Mouse (Mus musculus) lung, embryonic 14.5 days (tissue): ENCODE measurements around the gene Lamc2. TPM values are rescaled to one million over a fixed set of nuclear protein-coding genes. Genes with fewer than 3 reads are reported as not detected.

ENCODE experiments used
- ATAC-seq: fragments of 200-750 bp; cut with Nextera tagmentation; 2 replicates; pipeline ENCODE4 v1.8.0; 2017; ENCODE audit warnings: mild to moderate bottlenecking, moderate TSS enrichment, moderate library complexity; ENCODE audit not compliant: insufficient read depth
- DNase-seq: peaks from one replicate; pipeline ENCODE4 v3.0.0-alpha.2; 2015
- H3K27ac ChIP-seq: fragments of 300-500 bp; sonication (generic); 2 replicates; pipeline ENCODE4 v1.5.1; 2014; ENCODE audit warnings: low read depth, mild to moderate bottlenecking, moderate library complexity
- H3K27me3 ChIP-seq: fragments of 300-500 bp; sonication (generic); 2 replicates; pipeline ENCODE4 v1.6.1; 2014; ENCODE audit warnings: low read length, control low read depth; ENCODE audit not compliant: insufficient read depth
- H3K36me3 ChIP-seq: fragments of 300-500 bp; sonication (generic); 2 replicates; pipeline ENCODE4 v1.6.1; 2014; ENCODE audit warnings: control low read depth; ENCODE audit not compliant: insufficient read depth
- H3K4me1 ChIP-seq: fragments of 300-500 bp; sonication (generic); 2 replicates; pipeline ENCODE4 v1.6.1; 2014; ENCODE audit warnings: antibody characterized with exemption, control low read depth; ENCODE audit not compliant: insufficient read depth
- H3K4me2 ChIP-seq: fragments of 300-500 bp; sonication (generic); 2 replicates; pipeline ENCODE4 v1.6.1; 2014; ENCODE audit warnings: mild to moderate bottlenecking
- H3K4me3 ChIP-seq: fragments of 300-500 bp; sonication (generic); 2 replicates; pipeline ENCODE4 v1.5.1; 2014; ENCODE audit warnings: low read depth, low read length
- H3K9ac ChIP-seq: fragments of 300-500 bp; sonication (generic); 2 replicates; pipeline ENCODE4 v1.6.1; 2014
- H3K9me3 ChIP-seq: fragments of 300-500 bp; sonication (generic); 2 replicates; pipeline ENCODE4 v1.6.1; 2016; ENCODE audit warnings: low read depth, low read length, control low read depth
- CTCF ChIP-seq: IDR thresholded peaks from 2 replicates; pipeline ENCODE4 v1.5.1; 2016; ENCODE audit warnings: antibody characterized with exemption, low read depth
- WGBS: fragments of 180-500 bp; shearing (Covaris S2); extraction: QIAGEN DNeasy Blood & Tissue Kit; methylation state at CpG from one replicate; pipeline ENCODE4 v1.1.7; 2014; 5-methylcytosine and 5-hydroxymethylcytosine counted together
- polyA plus RNA-seq: library from polyadenylated mRNA; unstranded; fragments of >200 nt; fragmentation: Nextera tagmentation; extraction: Ambion mirVana; gene quantifications from 2 replicates; pipeline ENCODE4 v1.2.1, GENCODE M21; 2014

Lamc2 gene
- polyA plus RNA-seq, 1 experiment from 2014 or later, result 55.9 TPM

- WGBS, result 77% methylated on average over 11 of the region's 11 CpGs
- Histone ChIP-seq H3K27ac (no peak overlapping the region), H3K36me3 (no peaks in the 10 kb centered on the region), H3K27me3 (no peaks in the 10 kb centered on the region), H3K4me3 (no peak overlapping the region), H3K4me1 (peaks cover 17% of the 10 kb centered on the region), H3K9me3 (no peaks in the 10 kb centered on the region), H3K4me2 (no peak overlapping the region), H3K9ac (no peak overlapping the region)
- no peak for ATAC-seq
- TF ChIP-seq CTCF, result no peak
- no peak for DNase-seq
Measured at GRCm38 (mm10) chr1:153129992-153130713, 56.1 kb downstream of the Lamc2 start.

- Histone ChIP-seq H3K9ac (no peak overlapping the region), H3K4me1 (peaks cover 8% of the 10 kb centered on the region), H3K4me3 (no peak overlapping the region), H3K27ac (no peak overlapping the region), H3K36me3 (no peaks in the 10 kb centered on the region), H3K9me3 (no peaks in the 10 kb centered on the region), H3K27me3 (no peaks in the 10 kb centered on the region), H3K4me2 (no peak overlapping the region)
- no peak for DNase-seq
- no peak for TF ChIP-seq CTCF
- WGBS, result 74% methylated on average over 8 of the region's 8 CpGs
- no peak for ATAC-seq
Measured at GRCm38 (mm10) chr1:153128780-153129179, 57.5 kb downstream of the Lamc2 start.

- Histone ChIP-seq H3K9me3 (no peaks in the 10 kb centered on the region), H3K9ac (no peak overlapping the region), H3K36me3 (no peaks in the 10 kb centered on the region), H3K4me1 (no peaks in the 10 kb centered on the region), H3K27me3 (no peaks in the 10 kb centered on the region), H3K27ac (no peak overlapping the region), H3K4me2 (no peak overlapping the region), H3K4me3 (no peak overlapping the region)
- DNase-seq, result no peak
- no peak for TF ChIP-seq CTCF
- no peak for ATAC-seq
- 57% methylated on average over 4 of the region's 4 CpGs for WGBS
Measured at GRCm38 (mm10) chr1:153127622-153128021, 58.6 kb downstream of the Lamc2 start.

- no peaks in the 10 kb centered on the region for H3K27me3 ChIP-seq
- 71% methylated on average over 15 of the region's 15 CpGs for WGBS
- H3K4me2 ChIP-seq, result no peak overlapping the region
- no peaks in the 10 kb centered on the region for H3K36me3 ChIP-seq
- no peak for TF ChIP-seq CTCF
- DNase-seq (no peak), ATAC-seq (no peak)
- H3K9me3 ChIP-seq, result no peaks in the 10 kb centered on the region
- no peak overlapping the region for H3K4me3 ChIP-seq
- no peak overlapping the region for H3K27ac ChIP-seq
- H3K9ac ChIP-seq, result no peak overlapping the region
- no peaks in the 10 kb centered on the region for H3K4me1 ChIP-seq
Measured at GRCm38 (mm10) chr1:153126491-153127381, 59.5 kb downstream of the Lamc2 start.

- no peak overlapping the region for H3K4me2 ChIP-seq
- no peaks in the 10 kb centered on the region for H3K9me3 ChIP-seq
- H3K9ac ChIP-seq, result no peak overlapping the region
- ATAC-seq (no peak), DNase-seq (no peak)
- H3K4me3 ChIP-seq, result no peak overlapping the region
- no peak overlapping the region for H3K27ac ChIP-seq
- TF ChIP-seq CTCF, result no peak
- WGBS, result 74% methylated on average over 8 of the region's 8 CpGs
- no peaks in the 10 kb centered on the region for H3K4me1 ChIP-seq
- H3K27me3 ChIP-seq, result no peaks in the 10 kb centered on the region
- H3K36me3 ChIP-seq, result no peaks in the 10 kb centered on the region
Measured at GRCm38 (mm10) chr1:153125287-153126275, 60.7 kb downstream of the Lamc2 start.

- Histone ChIP-seq H3K36me3 (no peaks in the 10 kb centered on the region), H3K4me2 (no peak overlapping the region), H3K27ac (no peak overlapping the region), H3K27me3 (no peaks in the 10 kb centered on the region), H3K9me3 (no peaks in the 10 kb centered on the region), H3K4me1 (no peaks in the 10 kb centered on the region), H3K9ac (no peak overlapping the region), H3K4me3 (no peak overlapping the region)
- 65% methylated on average over 5 of the region's 5 CpGs for WGBS
- no peak for TF ChIP-seq CTCF
- DNase-seq, result no peak
- ATAC-seq, result no peak
Measured at GRCm38 (mm10) chr1:153124502-153124901, 61.7 kb downstream of the Lamc2 start.
